Mouse (Mus musculus) CH12.LX (cell line): Measurements from ENCODE around the gene Fgd2. TPM values are rescaled to one million over a fixed set of nuclear protein-coding genes. Genes with fewer than 3 reads are reported as not detected.

Experiments
- DNase-seq: peaks from one replicate; pipeline ENCODE4 v3.0.0-alpha.2; 2013; ENCODE audit errors: extremely low read depth
- H3K27ac ChIP-seq: 2 replicates; pipeline ENCODE4 v1.5.1; 2012; ENCODE audit warnings: low read depth, mild to moderate bottlenecking, control low read depth, moderate library complexity; ENCODE audit not compliant: insufficient read depth
- H3K27me3 ChIP-seq: replicated peaks from 2 replicates; pipeline ENCODE3; 2012; ENCODE audit warnings: inconsistent platforms
- H3K36me3 ChIP-seq, 2 experiments: replicated peaks in 1 of 2; 2 replicates each; pipeline versions ENCODE3 to v1.6.1; 2012; ENCODE audit warnings: inconsistent platforms in 1 of 2, low read length in 1 of 2, mild to moderate bottlenecking in 1 of 2, mixed read lengths in 1 of 2, moderate library complexity in 1 of 2; ENCODE audit not compliant: control insufficient read depth in 1 of 2, insufficient read depth in 1 of 2
- H3K4me1 ChIP-seq, 2 experiments: 2 replicates each; pipeline ENCODE4 v1.6.1; 2012; ENCODE audit warnings: inconsistent platforms in 1 of 2, moderate library complexity in 1 of 2; ENCODE audit not compliant: insufficient read depth in 2 of 2, control insufficient read depth in 1 of 2
- H3K4me2 ChIP-seq: 2 replicates; pipeline ENCODE4 v1.6.1; 2012; ENCODE audit warnings: low read depth, mild to moderate bottlenecking, control low read depth; ENCODE audit not compliant: poor library complexity, insufficient read depth, severe bottlenecking
- H3K4me3 ChIP-seq, 3 experiments: fragments of 150-350 bp in 1 of 3; sonication (generic) in 1 of 3; replicated peaks in 1 of 3; 2 replicates each; pipeline versions ENCODE3 to v1.5.1; 2011 to 2012; ENCODE audit warnings: low read depth in 2 of 3, low read length in 2 of 3, mild to moderate bottlenecking in 2 of 3, moderate library complexity in 2 of 3, control low read depth in 1 of 3, improper control_type of control experiment in 1 of 3, inconsistent platforms in 1 of 3, mixed read lengths in 1 of 3; ENCODE audit not compliant: poor library complexity in 1 of 3
- H3K79me2 ChIP-seq: replicated peaks from 2 replicates; pipeline ENCODE4 v1.6.1; 2012; ENCODE audit warnings: mild to moderate bottlenecking, moderate library complexity; ENCODE audit not compliant: control insufficient read depth, poor library complexity, insufficient read depth, severe bottlenecking; ENCODE audit errors: extremely low read depth
- H3K9ac ChIP-seq: 2 replicates; pipeline ENCODE4 v1.6.1; 2012; ENCODE audit warnings: low read depth, mild to moderate bottlenecking, control low read depth, moderate library complexity; ENCODE audit not compliant: insufficient read depth
- H3K9me3 ChIP-seq: replicated peaks from 2 replicates; pipeline ENCODE3; 2012; ENCODE audit warnings: low read length, inconsistent platforms, mixed read lengths
- BHLHE40 ChIP-seq: IDR thresholded peaks from 2 replicates; pipeline ENCODE4 v1.6.1; 2011; ENCODE audit warnings: mild to moderate bottlenecking, low read depth, low read length, improper control_type of control experiment
- CHD2 ChIP-seq: IDR thresholded peaks from 2 replicates; pipeline ENCODE4 v1.6.1; 2011; ENCODE audit warnings: low read length, improper control_type of control experiment
- ELF1 ChIP-seq: IDR thresholded peaks from 2 replicates; pipeline ENCODE4 v1.6.1; 2014; ENCODE audit warnings: low read depth, mild to moderate bottlenecking, inconsistent platforms, low read length, improper control_type of control experiment
- ETS1 ChIP-seq: conservative IDR thresholded peaks from 2 replicates; pipeline ENCODE4 v1.6.1; 2012; ENCODE audit warnings: low read depth, mild to moderate bottlenecking, inconsistent platforms, low read length, improper control_type of control experiment, moderate library complexity
- HCFC1 ChIP-seq: IDR thresholded peaks from 2 replicates; pipeline ENCODE4 v1.6.1; 2012; ENCODE audit warnings: low read depth, mild to moderate bottlenecking, inconsistent platforms, low read length, improper control_type of control experiment
- JUND ChIP-seq: conservative IDR thresholded peaks from 2 replicates; pipeline ENCODE4 v1.6.1; 2011; ENCODE audit warnings: low read depth, low read length, improper control_type of control experiment
- KAT2A ChIP-seq: IDR thresholded peaks from 2 replicates; pipeline ENCODE4 v1.6.1; 2012; ENCODE audit warnings: low read length, improper control_type of control experiment, inconsistent platforms; ENCODE audit not compliant: insufficient replicate concordance
- MAX ChIP-seq: IDR thresholded peaks from 2 replicates; pipeline ENCODE4 v1.6.1; 2011; ENCODE audit warnings: low read length, improper control_type of control experiment
- MAZ ChIP-seq: IDR thresholded peaks from 2 replicates; pipeline ENCODE4 v1.6.1; 2012; ENCODE audit warnings: low read depth, mild to moderate bottlenecking, inconsistent platforms, low read length, improper control_type of control experiment, moderate library complexity
- NELFE ChIP-seq: IDR thresholded peaks from 2 replicates; pipeline ENCODE4 v1.6.1; 2011; ENCODE audit warnings: low read depth, low read length, improper control_type of control experiment
- PAX5 ChIP-seq: IDR thresholded peaks from 2 replicates; pipeline ENCODE4 v1.6.1; 2012; ENCODE audit warnings: low read length, inconsistent platforms, mixed read lengths
- POLR2A ChIP-seq: IDR thresholded peaks from 2 replicates; pipeline ENCODE4 v1.6.1; 2011; ENCODE audit warnings: low read depth, mild to moderate bottlenecking, improper control_type of control experiment, low read length
- RCOR1 ChIP-seq: conservative IDR thresholded peaks from 2 replicates; pipeline ENCODE4 v1.6.1; 2012; ENCODE audit warnings: low read depth, mild to moderate bottlenecking, inconsistent platforms, low read length, improper control_type of control experiment
- SIN3A ChIP-seq: IDR thresholded peaks from 2 replicates; pipeline ENCODE4 v1.6.1; 2012; ENCODE audit warnings: low read length, improper control_type of control experiment, inconsistent platforms
- TBP ChIP-seq: conservative IDR thresholded peaks from 2 replicates; pipeline ENCODE4 v1.6.1; 2011; ENCODE audit warnings: low read depth, low read length, improper control_type of control experiment
- UBTF ChIP-seq: IDR thresholded peaks from 2 replicates; pipeline ENCODE4 v1.6.1; 2012; ENCODE audit warnings: low read depth, mild to moderate bottlenecking, inconsistent platforms, low read length, improper control_type of control experiment, moderate library complexity
- USF1 ChIP-seq: IDR thresholded peaks from 2 replicates; pipeline ENCODE4 v1.6.1; 2014; ENCODE audit warnings: low read depth, mild to moderate bottlenecking, inconsistent platforms, low read length, improper control_type of control experiment
- USF2 ChIP-seq: conservative IDR thresholded peaks from 2 replicates; pipeline ENCODE4 v1.6.1; 2011; ENCODE audit warnings: low read depth, low read length, improper control_type of control experiment
- ZMIZ1 ChIP-seq: IDR thresholded peaks from 2 replicates; pipeline ENCODE4 v1.6.1; 2012; ENCODE audit warnings: low read depth, mild to moderate bottlenecking, inconsistent platforms, low read length, improper control_type of control experiment
- dilution Hi-C: fragments of 300-500 bp; cut with MboI; formaldehyde crosslinking; loops from 2 replicates; pipeline ENCODE4 v1.14.3; 2020; ENCODE audit warnings: low sequenced_read_pairs; ENCODE audit not compliant: extremely low pct_unique_long_range_greater_than_20kb, extremely low pct_ligation_motif_present
- in situ Hi-C: fragments of 300-500 bp; cut with MboI; formaldehyde crosslinking; loops from 3 replicates; pipeline ENCODE4 v1.14.3; 2019; ENCODE audit warnings: low sequenced_read_pairs, low pct_ligation_motif_present, low pct_unique_long_range_greater_than_20kb, mixed read lengths
- polyA plus RNA-seq: library from polyadenylated mRNA; unstranded; fragments of >175 nt; gene quantifications from 2 replicates; pipeline ENCODE4 v1.2.1, GENCODE M21; 2012; ENCODE audit warnings: low read depth; ENCODE audit not compliant: insufficient read length
- total RNA-seq, 2 experiments: library from RNA; depleted of rRNA; stranded (reverse); fragments of 300-350 nt in 1 of 2; fragments of >200 nt in 1 of 2; gene quantifications; 2 replicates each; pipeline ENCODE4 v1.2.3; 2012 to 2014

Gene Fgd2
- total and polyA plus RNA-seq, 3 experiments = 41.7 to 54.4 (median 48.3) TPM

DNA sequence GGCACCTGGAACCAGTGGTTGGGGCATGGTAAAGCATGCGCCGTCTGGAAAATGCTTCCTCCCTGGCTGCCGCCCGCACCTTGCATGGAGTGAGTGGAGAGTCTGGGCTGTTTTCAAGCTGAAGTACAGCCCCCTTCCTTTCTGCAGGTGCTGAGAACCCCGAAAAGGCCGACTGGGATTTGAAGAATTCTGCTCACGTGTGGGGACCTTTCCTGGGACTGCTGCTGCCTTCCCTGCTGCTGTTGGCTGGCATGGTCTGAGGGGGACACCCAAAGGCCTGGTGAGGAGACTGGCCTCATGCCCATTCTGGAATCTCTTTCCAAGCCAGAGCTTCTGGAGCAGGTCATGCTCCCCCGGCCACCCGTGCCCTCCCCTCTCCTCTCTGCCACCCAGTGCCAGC is 33.0 kb upstream of the Fgd2 start:
- DNase-seq = no peak
- no peak for TF ChIP-seq KAT2A
- TF ChIP-seq UBTF = no peak
- TF ChIP-seq NELFE = no peak
- TF ChIP-seq CHD2 = no peak
- no peak for TF ChIP-seq HCFC1
- TF ChIP-seq PAX5 = no peak
- no peak for TF ChIP-seq USF1
- TF ChIP-seq JUND = no peak
- no peak for TF ChIP-seq ELF1
- no peak for TF ChIP-seq BHLHE40
- TF ChIP-seq MAX = no peak
- TF ChIP-seq ETS1 = no peak
- Histone ChIP-seq H3K79me2 (no peaks in the 10 kb centered on the region), H3K9ac (no peak overlapping the region), H3K4me3 (no peak overlapping the region), H3K9me3 (no peaks in the 10 kb centered on the region), H3K36me3 (peaks cover 24 to 33% of the 10 kb centered on the region in 2 experiments), H3K27me3 (no peaks in the 10 kb centered on the region), H3K27ac (no peak overlapping the region), H3K4me2 (no peak overlapping the region), H3K4me1 (peaks cover 0 to 14% of the 10 kb centered on the region in 2 experiments; a peak in 2 of 4 replicates)
- in situ Hi-C loops (no loop called here), dilution Hi-C loops (no loop called here)

DNA sequence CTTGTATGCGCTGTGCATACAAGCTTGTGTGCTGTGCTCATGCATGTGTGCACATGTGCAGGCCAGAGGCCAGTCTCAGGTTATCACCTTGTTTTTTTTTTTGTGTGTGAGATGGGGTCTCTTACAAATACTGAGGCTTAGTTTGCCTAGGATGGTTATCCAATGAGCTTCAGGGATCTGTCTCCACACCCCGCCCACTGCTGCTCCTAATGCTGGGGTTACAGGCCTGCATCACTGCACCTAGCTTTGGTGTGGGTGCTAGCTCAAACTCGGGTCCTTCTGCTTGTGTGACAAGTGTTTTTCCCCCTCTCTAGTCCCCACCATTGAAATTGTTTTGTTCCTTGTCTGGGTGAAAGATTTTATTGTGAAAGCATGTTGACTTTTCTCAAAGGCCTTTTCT is 30.5 kb upstream of the Fgd2 start:
- dilution Hi-C loops (no loop called here), in situ Hi-C loops (no loop called here)
- no peak overlapping the region for H3K4me3 ChIP-seq
- TF ChIP-seq TBP = no peak
- no peak for TF ChIP-seq MAZ
- no peak for TF ChIP-seq RCOR1
- no peak for TF ChIP-seq SIN3A
- TF ChIP-seq PAX5 = no peak
- TF ChIP-seq POLR2A = no peak
- TF ChIP-seq ZMIZ1 = no peak
- TF ChIP-seq KAT2A = no peak
- TF ChIP-seq BHLHE40 = no peak
- no peak for TF ChIP-seq USF1
- no peak for TF ChIP-seq USF2
- no peak overlapping the region for H3K27ac ChIP-seq
- peaks cover 0 to 14% of the 10 kb centered on the region in 2 experiments; a peak in 2 of 4 replicates for H3K4me1 ChIP-seq
- H3K4me2 ChIP-seq = no peak overlapping the region
- H3K9ac ChIP-seq = no peak overlapping the region
- DNase-seq = no peak
- H3K27me3 ChIP-seq = no peaks in the 10 kb centered on the region
- H3K36me3 ChIP-seq = peaks cover 44 to 53% of the 10 kb centered on the region in 2 experiments
- no peaks in the 10 kb centered on the region for H3K79me2 ChIP-seq
- no peaks in the 10 kb centered on the region for H3K9me3 ChIP-seq
